Mouse (Mus musculus) hindbrain, postnatal 0 days (tissue): Measurements from ENCODE around the gene Nop14. TPM values are rescaled to one million over a fixed set of nuclear protein-coding genes. Genes with fewer than 3 reads are reported as not detected.

Experiments used
- ATAC-seq: fragments of 200-750 bp; cut with Nextera tagmentation; 2 replicates; pipeline ENCODE4 v1.8.0; 2017; ENCODE audit warnings: mild to moderate bottlenecking, moderate TSS enrichment, moderate library complexity
- DNase-seq: peaks from one replicate; pipeline ENCODE4 v3.0.0-alpha.2; 2015; ENCODE audit warnings: low spot score
- H3K27ac ChIP-seq: fragments of 300-500 bp; sonication (generic); 2 replicates; pipeline ENCODE4 v1.5.1; 2014; ENCODE audit warnings: mild to moderate bottlenecking
- H3K27me3 ChIP-seq: fragments of 300-500 bp; sonication (generic); 2 replicates; pipeline ENCODE4 v1.6.1; 2014; ENCODE audit warnings: low read length, mixed read lengths; ENCODE audit not compliant: insufficient read depth
- H3K36me3 ChIP-seq: fragments of 300-500 bp; sonication (generic); 2 replicates; pipeline ENCODE4 v1.6.1; 2014; ENCODE audit warnings: low read length, mixed read lengths; ENCODE audit not compliant: insufficient read depth
- H3K4me1 ChIP-seq: fragments of 300-500 bp; sonication (generic); 2 replicates; pipeline ENCODE4 v1.6.1; 2014; ENCODE audit warnings: antibody characterized with exemption, low read length, mixed read lengths; ENCODE audit not compliant: insufficient read depth
- H3K4me2 ChIP-seq: fragments of 300-500 bp; sonication (generic); 2 replicates; pipeline ENCODE4 v1.6.1; 2014; ENCODE audit warnings: low read depth, mild to moderate bottlenecking, low read length, moderate library complexity, mixed read lengths
- H3K4me3 ChIP-seq: fragments of 300-500 bp; sonication (generic); 2 replicates; pipeline ENCODE4 v1.5.1; 2014; ENCODE audit warnings: low read length
- H3K9ac ChIP-seq: fragments of 300-500 bp; sonication (generic); replicated peaks from 2 replicates; pipeline ENCODE4 v1.6.1; 2014; ENCODE audit warnings: mild to moderate bottlenecking, low read length, moderate library complexity, mixed read lengths
- H3K9me3 ChIP-seq: fragments of 300-500 bp; sonication (generic); 2 replicates; pipeline ENCODE4 v1.6.1; 2016; ENCODE audit warnings: low read length, mixed read lengths
- CTCF ChIP-seq: IDR thresholded peaks from 2 replicates; pipeline ENCODE4 v1.5.1; 2016; ENCODE audit warnings: antibody characterized with exemption, control low read depth, low read depth
- WGBS: fragments of 180-500 bp; shearing (Covaris S2); extraction: QIAGEN DNeasy Blood & Tissue Kit; methylation state at CpG from one replicate; pipeline ENCODE4 v1.1.7; 2014; 5-methylcytosine and 5-hydroxymethylcytosine counted together
- polyA plus RNA-seq: library from polyadenylated mRNA; unstranded; fragments of >200 nt; fragmentation: Nextera tagmentation; extraction: Ambion mirVana; gene quantifications from 2 replicates; pipeline ENCODE4 v1.2.1, GENCODE M21; 2015
- total RNA-seq: library from RNA; depleted of rRNA; stranded (reverse); fragments of >200 nt; gene quantifications from 2 replicates; pipeline ENCODE4 v1.2.3, GENCODE M21; 2014

Gene Nop14
- total and polyA plus RNA-seq, 2 experiments from 2014 or later: 9.7 to 20.0 TPM

- DNase-seq: no peak
- no peak overlapping the region for H3K4me3 ChIP-seq
- H3K27me3 ChIP-seq: no peaks in the 10 kb centered on the region
- no peaks in the 10 kb centered on the region for H3K4me1 ChIP-seq
- no peak for ATAC-seq
- peaks cover 47% of the 10 kb centered on the region for H3K36me3 ChIP-seq
- TF ChIP-seq CTCF: no peak
- no peak overlapping the region for H3K27ac ChIP-seq
- no peak overlapping the region for H3K4me2 ChIP-seq
- no peak overlapping the region for H3K9ac ChIP-seq
- no peaks in the 10 kb centered on the region for H3K9me3 ChIP-seq
- WGBS: 73% methylated on average over 4 of the region's 4 CpGs
Observed at GRCm38 (mm10) chr5:34633641-34634040, 26.3 kb downstream of the Nop14 start.

- Histone ChIP-seq H3K36me3 (peaks cover 47% of the 10 kb centered on the region), H3K9ac (no peak overlapping the region), H3K27ac (no peak overlapping the region), H3K4me3 (no peak overlapping the region), H3K4me2 (no peak overlapping the region), H3K27me3 (no peaks in the 10 kb centered on the region), H3K4me1 (no peaks in the 10 kb centered on the region), H3K9me3 (no peaks in the 10 kb centered on the region)
- 96% methylated on average over 2 of the region's 2 CpGs for WGBS
- no peak for ATAC-seq
- no peak for TF ChIP-seq CTCF
- no peak for DNase-seq
Observed at GRCm38 (mm10) chr5:34632996-34633395, 27.0 kb downstream of the Nop14 start.

- no peaks in the 10 kb centered on the region for H3K27me3 ChIP-seq
- peaks cover 44% of the 10 kb centered on the region for H3K36me3 ChIP-seq
- H3K4me2 ChIP-seq: no peak overlapping the region
- DNase-seq (no peak), ATAC-seq (no peak)
- no peak overlapping the region for H3K4me3 ChIP-seq
- 87% methylated on average over 4 of the region's 4 CpGs for WGBS
- no peak overlapping the region for H3K27ac ChIP-seq
- no peaks in the 10 kb centered on the region for H3K9me3 ChIP-seq
- H3K4me1 ChIP-seq: no peaks in the 10 kb centered on the region
- TF ChIP-seq CTCF: no peak
- H3K9ac ChIP-seq: no peak overlapping the region
Observed at GRCm38 (mm10) chr5:34609966-34610365, 50.0 kb downstream of the Nop14 start.

GRCm38 (mm10) chr5:34608226-34608625 is 51.7 kb downstream of the Nop14 start:
- Histone ChIP-seq H3K9me3 (no peaks in the 10 kb centered on the region), H3K4me2 (no peak overlapping the region), H3K36me3 (peaks cover 36% of the 10 kb centered on the region; the same call in 1 of the 2 replicates), H3K27ac (no peak overlapping the region), H3K27me3 (no peaks in the 10 kb centered on the region), H3K9ac (no peak overlapping the region), H3K4me3 (no peak overlapping the region), H3K4me1 (no peaks in the 10 kb centered on the region)
- DNase-seq (no peak), ATAC-seq (no peak)
- 72% methylated on average over 3 of the region's 3 CpGs for WGBS
- no peak for TF ChIP-seq CTCF

- WGBS: 78% methylated on average over 8 of the region's 8 CpGs
Observed at GRCm38 (mm10) chr5:34607100-34607880, 52.7 kb downstream of the Nop14 start.

GRCm38 (mm10) chr5:34604576-34604975 is 55.4 kb downstream of the Nop14 start:
- Histone ChIP-seq H3K27ac (no peak overlapping the region), H3K36me3 (peaks cover 35% of the 10 kb centered on the region), H3K4me3 (no peak overlapping the region), H3K4me2 (no peak overlapping the region), H3K4me1 (no peaks in the 10 kb centered on the region), H3K9ac (no peak overlapping the region), H3K27me3 (no peaks in the 10 kb centered on the region), H3K9me3 (no peaks in the 10 kb centered on the region)
- 92% methylated on average over 5 of the region's 5 CpGs for WGBS
- ATAC-seq (no peak), DNase-seq (no peak)
- no peak for TF ChIP-seq CTCF

More at GRCm38 (mm10) chr5:34607100-34607880, 52.7 kb downstream of the Nop14 start:
- H3K36me3 ChIP-seq: peaks cover 31% of the 10 kb centered on the region; the same call in 1 of the 2 replicates
- H3K27ac ChIP-seq: no peak overlapping the region
- DNase-seq (no peak), ATAC-seq (no peak)
- no peaks in the 10 kb centered on the region for H3K27me3 ChIP-seq
- TF ChIP-seq CTCF: peak; percentile 38
- no peak overlapping the region for H3K9ac ChIP-seq
- H3K4me1 ChIP-seq: no peaks in the 10 kb centered on the region
- no peaks in the 10 kb centered on the region for H3K9me3 ChIP-seq
- H3K4me2 ChIP-seq: no peak overlapping the region
- H3K4me3 ChIP-seq: no peak overlapping the region

GRCm38 (mm10) chr5:34593202-34593727 is 66.7 kb downstream of the Nop14 start:
- ATAC-seq: no peak
- H3K9ac ChIP-seq: no peak overlapping the region
- 95% methylated on average over 9 of the region's 9 CpGs for WGBS
- TF ChIP-seq CTCF: no peak
- no peaks in the 10 kb centered on the region for H3K4me1 ChIP-seq
- no peak overlapping the region for H3K4me2 ChIP-seq
- no peaks in the 10 kb centered on the region for H3K9me3 ChIP-seq
- DNase-seq: no peak
- no peak overlapping the region for H3K4me3 ChIP-seq
- H3K27ac ChIP-seq: no peak overlapping the region
- H3K36me3 ChIP-seq: peaks cover 3% of the 10 kb centered on the region; the same call in 1 of the 2 replicates
- H3K27me3 ChIP-seq: no peaks in the 10 kb centered on the region
